Mouse (Mus musculus) spleen, adult 2 months (tissue): Measurements from ENCODE around the gene Akap13.

ENCODE experiments used
- CTCF ChIP-seq: fragments of 200-500 bp; IDR thresholded peaks from 2 replicates; pipeline ENCODE4 v1.5.1; 2011; ENCODE audit warnings: mild to moderate bottlenecking, inconsistent platforms; ENCODE audit not compliant: insufficient read depth, insufficient read length, insufficient replicate concordance; ENCODE audit errors: extremely low read depth
- POLR2A ChIP-seq: fragments of 200-500 bp; IDR thresholded peaks from 2 replicates; pipeline ENCODE4 v1.6.1; 2011; ENCODE audit warnings: low read depth, low read length, inconsistent platforms

GRCm38 (mm10) chr7:75515472-75515871 is 60.1 kb downstream of the Akap13 start:
- TF ChIP-seq POLR2A, result no peak
- no peak for TF ChIP-seq CTCF
